Mouse (Mus musculus): ENCODE measurements around the gene Cmip. TPM values are rescaled to one million over a fixed set of nuclear protein-coding genes. Genes with fewer than 3 reads are reported as not detected.

Cmip gene
- polyA plus RNA-seq, 1 experiment = 21.1 TPM

GRCm38 (mm10) chr8:117417830-117418229, 161.0 kb downstream of the Cmip start:
- TF ChIP-seq GATA1 (IDR thresholded peaks at IDR 0.05; ENCODE audit: low read length) = no peak

GRCm38 (mm10) chr8:117420841-117421534, 164.1 kb downstream of the Cmip start:
- no peak for TF ChIP-seq GATA1 (IDR thresholded peaks at IDR 0.05; ENCODE audit: low read length)

GRCm38 (mm10) chr8:117421838-117422237, 165.0 kb downstream of the Cmip start:
- no peak for TF ChIP-seq GATA1 (IDR thresholded peaks at IDR 0.05; ENCODE audit: low read length)

- no peak for TF ChIP-seq GATA1 (IDR thresholded peaks at IDR 0.05; ENCODE audit: low read length)
These were observed 165.5 kb downstream of the Cmip start for GRCm38 (mm10) chr8:117422343-117422742.

- TF ChIP-seq GATA1 (IDR thresholded peaks at IDR 0.05; ENCODE audit: low read length) = no peak
These were observed 166.2 kb downstream of the Cmip start for GRCm38 (mm10) chr8:117423029-117423428.

- no peak for TF ChIP-seq GATA1 (IDR thresholded peaks at IDR 0.05; ENCODE audit: low read length)
These were observed 171.8 kb downstream of the Cmip start for GRCm38 (mm10) chr8:117428524-117429162.

DNA sequence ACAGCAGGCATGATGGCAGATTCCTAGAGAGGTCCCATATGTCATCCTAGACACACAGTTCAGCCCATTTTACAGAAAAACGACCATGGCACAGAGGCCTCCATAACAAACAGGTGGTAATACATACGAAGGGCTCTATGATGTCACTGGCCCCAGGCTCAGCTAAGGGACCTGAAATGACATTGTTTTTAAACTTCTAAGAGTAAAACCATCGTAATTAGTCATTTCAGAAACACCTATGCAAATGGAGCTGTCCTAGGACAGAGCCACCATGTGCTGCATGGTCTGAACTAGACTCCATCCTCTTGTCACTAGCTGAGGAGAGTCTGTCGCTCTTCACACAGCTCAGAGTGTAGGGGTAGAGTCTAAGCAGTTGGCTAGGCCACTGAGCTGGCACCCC, 173.8 kb downstream of the Cmip start:
- TF ChIP-seq GATA1 (IDR thresholded peaks at IDR 0.05; ENCODE audit: low read length) = no peak

- no peak for TF ChIP-seq GATA1 (IDR thresholded peaks at IDR 0.05; ENCODE audit: low read length)
These were observed 174.7 kb downstream of the Cmip start for GRCm38 (mm10) chr8:117431554-117431953.

DNA sequence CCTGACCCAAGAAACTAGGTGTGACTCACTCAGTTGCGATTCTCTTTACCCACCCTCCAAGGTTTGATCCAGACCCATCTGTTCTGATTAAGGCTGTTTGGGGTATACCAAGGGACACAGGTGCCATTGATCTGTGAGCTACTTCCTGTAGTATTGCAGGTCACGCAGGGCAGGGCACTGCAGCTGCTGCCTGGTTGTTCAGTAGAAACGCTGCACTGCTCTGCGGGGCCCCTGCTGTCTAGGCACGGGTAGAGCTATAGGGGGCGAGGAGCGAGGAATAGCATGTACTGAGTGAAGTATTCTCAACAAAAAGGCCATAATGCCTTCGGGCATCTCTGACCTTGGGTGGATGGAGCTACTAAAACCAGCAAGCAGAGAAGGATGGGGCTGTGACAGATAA, 175.2 kb downstream of the Cmip start:
- no peak for TF ChIP-seq GATA1 (IDR thresholded peaks at IDR 0.05; ENCODE audit: low read length)

DNA sequence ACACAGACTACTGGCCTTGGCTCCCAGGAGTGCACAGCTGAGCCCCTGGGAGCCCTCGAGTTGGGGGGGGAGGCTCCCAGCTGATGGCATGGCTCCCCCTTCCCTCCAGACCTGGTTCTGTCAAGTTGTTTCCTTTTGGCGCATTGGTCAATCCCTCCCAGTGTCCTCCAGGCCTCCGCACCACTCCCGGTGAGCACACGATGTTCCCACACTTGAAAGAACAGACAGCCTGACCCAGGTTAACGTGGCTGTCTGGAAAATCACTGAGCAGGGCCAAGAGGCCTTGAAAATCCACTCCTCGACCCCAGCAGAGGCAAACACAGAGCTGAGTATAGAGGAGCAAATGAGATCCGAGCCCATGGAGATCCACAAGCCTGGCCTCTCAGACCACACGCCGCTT, 177.1 kb downstream of the Cmip start:
- no peak for TF ChIP-seq GATA1 (IDR thresholded peaks at IDR 0.05; ENCODE audit: low read length)

DNA sequence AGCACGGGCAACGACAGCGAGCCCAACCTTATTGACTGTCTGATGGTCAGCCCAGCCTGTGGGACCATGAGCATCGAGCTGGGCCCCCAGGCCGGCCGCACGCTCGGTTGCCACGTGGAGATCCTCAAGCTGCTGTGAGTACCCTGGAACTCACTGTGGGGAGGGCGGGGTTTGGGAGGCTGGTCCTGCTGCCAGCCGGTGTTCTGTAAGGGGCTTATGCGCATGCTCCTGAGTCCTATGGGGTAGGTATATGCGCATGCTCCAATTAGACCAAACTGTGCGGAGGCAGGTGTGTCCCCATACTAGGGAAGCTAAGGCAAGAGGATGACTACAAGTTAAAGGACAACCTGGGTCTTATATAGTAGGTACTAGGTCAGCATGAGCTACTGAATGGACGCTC, 179.9 kb downstream of the Cmip start:
- TF ChIP-seq GATA1 (IDR thresholded peaks at IDR 0.05; ENCODE audit: low read length) = no peak

DNA sequence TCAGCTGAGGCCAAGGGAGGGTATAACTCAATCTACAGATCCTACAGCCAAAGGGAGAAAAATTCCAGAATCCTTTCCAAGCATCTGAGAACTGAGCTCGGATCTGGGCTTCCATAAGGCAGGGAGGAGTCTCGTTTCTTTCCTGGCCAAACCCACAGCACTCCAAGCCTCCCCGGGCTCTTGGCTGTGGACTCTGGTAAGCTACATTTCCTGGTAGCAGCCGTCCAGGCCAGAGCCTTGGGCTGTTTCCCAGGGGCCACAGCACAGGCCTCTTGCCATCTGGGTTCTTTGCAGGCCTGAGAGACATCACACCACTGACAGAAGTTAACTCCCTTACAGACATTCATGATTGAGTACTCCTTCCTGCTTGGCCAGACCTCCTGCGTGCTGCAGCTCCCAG, 180.8 kb downstream of the Cmip start:
- no peak for TF ChIP-seq GATA1 (IDR thresholded peaks at IDR 0.05; ENCODE audit: low read length)

- no peak for TF ChIP-seq GATA1 (IDR thresholded peaks at IDR 0.05; ENCODE audit: low read length)
These were observed 183.5 kb downstream of the Cmip start for GRCm38 (mm10) chr8:117440317-117440716.

DNA sequence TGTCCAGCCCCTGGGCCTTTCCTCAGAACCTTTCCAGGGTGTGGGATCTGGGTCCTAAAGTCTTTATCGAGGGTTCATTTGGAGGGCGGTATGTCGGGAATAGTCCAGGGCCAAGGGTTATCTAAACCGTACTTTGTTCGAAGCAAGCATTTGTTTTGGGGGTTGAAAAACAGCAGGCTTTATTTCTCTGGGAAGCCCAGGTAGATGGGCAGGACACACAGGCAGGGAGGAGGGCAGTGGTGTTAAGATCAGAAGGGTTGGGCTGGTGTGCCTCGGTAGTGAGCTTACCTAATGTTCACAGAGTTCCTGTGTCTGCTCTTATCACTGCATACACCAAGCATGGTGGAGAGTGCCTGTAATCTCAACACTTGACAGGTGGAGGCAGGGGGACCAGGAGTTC, 183.9 kb downstream of the Cmip start:
- TF ChIP-seq GATA1 (IDR thresholded peaks at IDR 0.05; ENCODE audit: low read length) = no peak

DNA sequence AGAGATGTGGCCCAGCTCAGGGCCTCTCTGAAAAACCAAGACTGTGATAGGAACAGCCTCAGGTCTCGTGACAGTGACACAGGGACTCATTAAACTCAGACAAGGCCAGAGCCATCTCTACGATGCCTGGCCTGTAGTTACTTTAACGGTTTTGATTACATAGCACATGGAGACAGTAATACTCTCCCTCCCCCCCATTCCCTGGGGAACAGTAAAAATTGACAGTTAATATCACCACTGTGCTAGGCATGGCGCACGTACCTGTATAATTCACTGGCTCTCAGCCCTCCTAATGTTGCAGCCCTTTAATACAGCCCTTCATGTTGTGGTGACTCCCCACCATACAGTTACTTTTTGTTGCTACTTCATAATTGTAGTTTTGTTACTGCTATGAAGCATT, 188.6 kb downstream of the Cmip start:
- no peak for TF ChIP-seq GATA1 (IDR thresholded peaks at IDR 0.05; ENCODE audit: low read length)

- TF ChIP-seq GATA1 (IDR thresholded peaks at IDR 0.05; ENCODE audit: low read length) = no peak
These were observed 189.6 kb downstream of the Cmip start for GRCm38 (mm10) chr8:117446344-117446997.

- TF ChIP-seq GATA1 (IDR thresholded peaks at IDR 0.05; ENCODE audit: low read length) = no peak
These were observed 194.2 kb downstream of the Cmip start for GRCm38 (mm10) chr8:117451072-117451471.

All from G1E-ER4 (cell line).